ENCODE assay signal across 13 mouse cellular contexts in genomic region chr9:30833836-30834564, GRCm38 (mm10).
DNase-seq lines count a peak whose midpoint lies in the region; ATAC-seq lines count a peak whose summit lies in the region.
"Had no signal": no experiment of that assay in that cellular context is flagged by ENCODE, and none has a peak within 500 bp of the region (broad histone marks: within the 10 kb centered on the region; RNA-seq: fewer than 3 reads in every experiment).

No protein-coding gene starts in this region.

- no peak overlapping the region for H3K9ac ChIP-seq in hindbrain, embryonic 16.5 days (ENCODE audit: low read depth, low read length)
- H3K9ac ChIP-seq in limb, embryonic 15.5 days = no peak overlapping the region
- H3K9ac ChIP-seq: heart, embryonic 12.5 days; hindbrain, embryonic 15.5 days; liver, embryonic 13.5 days had no signal

- 79% methylated on average over 15 of the region's 15 CpGs for WGBS in hindbrain, embryonic 10.5 days
- WGBS in hindbrain, embryonic 16.5 days = 90% methylated on average over 15 of the region's 15 CpGs
- 51% methylated on average over 15 of the region's 15 CpGs for WGBS in limb, embryonic 15.5 days

- no peaks in the 10 kb centered on the region for H3K9me3 ChIP-seq in hindbrain, embryonic 10.5 days
- H3K9me3 ChIP-seq in hindbrain, embryonic 16.5 days (ENCODE audit: control insufficient read depth, low read length) = no peaks in the 10 kb centered on the region
- no peaks in the 10 kb centered on the region for H3K9me3 ChIP-seq in limb, embryonic 15.5 days
- H3K9me3 ChIP-seq: heart, embryonic 12.5 days; hindbrain, embryonic 15.5 days; liver, embryonic 13.5 days had no signal

- intact Hi-C loops in left cerebral cortex, postnatal 36 days (cut with DNase I) = no loop called here

- no peak overlapping the region for H3K4me3 ChIP-seq in hindbrain, embryonic 10.5 days
- H3K4me3 ChIP-seq in hindbrain, embryonic 16.5 days (ENCODE audit: low read length) = no peak overlapping the region
- H3K4me3 ChIP-seq in limb, embryonic 15.5 days = no peak overlapping the region
- H3K4me3 ChIP-seq: erythroblast, embryonic 14.5 days; heart, embryonic 12.5 days; hindbrain, embryonic 15.5 days; liver, embryonic 13.5 days had no signal

- H3K4me2 ChIP-seq in hindbrain, embryonic 16.5 days (ENCODE audit: low read length) = no peak overlapping the region
- H3K4me2 ChIP-seq in limb, embryonic 15.5 days = no peak overlapping the region
- H3K4me2 ChIP-seq: heart, embryonic 12.5 days; hindbrain, embryonic 15.5 days; liver, embryonic 13.5 days had no signal

- H3K27me3 ChIP-seq in hindbrain, embryonic 10.5 days (ENCODE audit: insufficient read depth, poor library complexity, severe bottlenecking) = no peaks in the 10 kb centered on the region
- no peaks in the 10 kb centered on the region for H3K27me3 ChIP-seq in hindbrain, embryonic 16.5 days (replicated peaks; ENCODE audit: control insufficient read depth, insufficient read depth, low read length)
- no peaks in the 10 kb centered on the region for H3K27me3 ChIP-seq in limb, embryonic 15.5 days
- H3K27me3 ChIP-seq: heart, embryonic 12.5 days; hindbrain, embryonic 15.5 days; liver, embryonic 13.5 days had no signal

- peak; percentile 20 for DNase-seq in hindbrain, embryonic 10.5 days (ENCODE audit: low spot score)
- DNase-seq in ovary, postnatal 36 days (ENCODE audit: low spot score) = peak; percentile 21
- DNase-seq in ovary, postnatal 14 days (ENCODE audit: low spot score) = no peak
- peak; percentile 48 for DNase-seq in testis, postnatal 10 days (ENCODE audit: low spot score)
- no peak for DNase-seq in layer of hippocampus, postnatal 10 days (ENCODE audit: low spot score in 2 of 2)
- no peak for DNase-seq in left cerebral cortex, postnatal 36 days (ENCODE audit: low spot score in 2 of 2)
- DNase-seq: liver, embryonic 13.5 days; midbrain, embryonic 14.5 days had no signal

- no peak for ATAC-seq in hindbrain, embryonic 16.5 days
- ATAC-seq in limb, embryonic 15.5 days (ENCODE audit: insufficient number of reproducible peaks, low FRiP score, low TSS enrichment, low read depth) = no peak

- no peaks in the 10 kb centered on the region for H3K36me3 ChIP-seq in hindbrain, embryonic 10.5 days
- no peaks in the 10 kb centered on the region for H3K36me3 ChIP-seq in hindbrain, embryonic 16.5 days (ENCODE audit: control insufficient read depth, insufficient read depth, low read length)
- H3K36me3 ChIP-seq in limb, embryonic 15.5 days = no peaks in the 10 kb centered on the region
- H3K36me3 ChIP-seq: heart, embryonic 12.5 days; hindbrain, embryonic 15.5 days; liver, embryonic 13.5 days had no signal

- H3K27ac ChIP-seq in hindbrain, embryonic 10.5 days = peak overlapping the region; percentile 69
- no peak overlapping the region for H3K27ac ChIP-seq in hindbrain, embryonic 16.5 days (ENCODE audit: low read depth, low read length)
- peak overlapping the region; percentile 60 for H3K27ac ChIP-seq in limb, embryonic 15.5 days
- H3K27ac ChIP-seq: hindbrain, embryonic 15.5 days; liver, embryonic 13.5 days had no signal

- H3K4me1 ChIP-seq in hindbrain, embryonic 10.5 days (replicated peaks) = peaks cover 11% of the 10 kb centered on the region
- H3K4me1 ChIP-seq in hindbrain, embryonic 16.5 days (ENCODE audit: control insufficient read depth, insufficient read depth, low read depth, low read length) = no peaks in the 10 kb centered on the region
- H3K4me1 ChIP-seq in limb, embryonic 15.5 days = peaks cover 17% of the 10 kb centered on the region
- H3K4me1 ChIP-seq: hindbrain, embryonic 15.5 days; liver, embryonic 13.5 days had no signal

Comparison
In these comparisons a context has a peak if more than half of its experiments do, and no peak if none do; other contexts are left out.
1. DNase-seq: peak in hindbrain, embryonic 10.5 days (single experiment), ovary, postnatal 36 days (single experiment) and testis, postnatal 10 days (single experiment); none in ovary, postnatal 14 days (single experiment), layer of hippocampus, postnatal 10 days (0 of 2) and left cerebral cortex, postnatal 36 days (0 of 2).